Mouse (Mus musculus): ENCODE measurements around the gene Thsd7a.

- TF ChIP-seq ZNF384 (IDR thresholded peaks at IDR 0.05; ENCODE audit: low read depth, low read length) (no peak), ZC3H11A (IDR thresholded peaks at IDR 0.05; ENCODE audit: borderline replicate concordance, low read depth, low read length) (no peak)
These were observed 33.1 kb downstream of the Thsd7a start for GRCm38 (mm10) chr6:12716071-12716470.

All from ES-E14 (cell line).